Mouse (Mus musculus) embryonic stem cell, embryonic (primary cell): ENCODE measurements around the gene Draxin.

Source experiments
- CTCF ChIA-PET, 4 experiments: fragments of 300-600 bp in 2 of 4; fragments of 350-600 bp in 2 of 4; sonication (Branson Sonifier 250); formaldehyde crosslinking; loops; one replicate each; lab custom pipeline; 2022; ENCODE audit warnings: inconsistent platforms in 2 of 4; lab: Charles Lee
- POLR2A ChIA-PET, 4 experiments: fragments of 300-600 bp in 2 of 4; fragments of 350-600 bp in 2 of 4; sonication (Branson Sonifier 250); formaldehyde crosslinking; loops; one replicate each; lab custom pipeline; 2022; ENCODE audit warnings: antibody characterized with exemption in 4 of 4, inconsistent platforms in 1 of 4; lab: Charles Lee

Gene Draxin

DNA sequence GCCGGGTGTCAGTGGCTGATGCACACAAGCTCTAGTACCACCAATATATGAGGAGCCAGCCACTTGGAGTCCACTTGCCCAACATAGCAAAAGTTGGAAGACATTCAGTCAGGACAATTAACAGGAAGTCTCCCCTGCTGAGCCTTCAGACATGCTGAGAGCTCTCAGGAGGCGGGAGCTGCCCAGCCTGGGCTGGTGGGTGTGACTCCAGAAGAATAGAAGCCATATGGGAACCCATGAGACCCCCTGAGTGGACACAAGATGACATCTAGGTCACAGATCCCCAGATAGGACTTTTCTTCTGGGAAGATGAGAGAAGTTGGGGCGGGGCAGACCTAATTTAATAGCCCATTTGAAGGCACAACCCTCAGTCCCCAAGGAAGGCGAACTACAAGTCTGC, 41.3 kb downstream of the Draxin start:
- ChIA-PET POLR2A (interaction anchor here in 2 of 4 experiments (0.9 to 8.9 kb wide), 12 partner anchors 9 to 512 kb away, joined by 3 to 143 read pairs (median 6); partner anchors contain the start of genes Clcn6 (in 2 of the 2), Mthfr (in 2 of the 2), Fbxo2 (in 1 of the 2) and Fbxo44 (in 1 of the 2)), CTCF (interaction anchor here in 3 of 4 experiments (0.5 to 2.2 kb wide), 5 partner anchors 19 to 148 kb away, joined by 3 to 6 read pairs (median 4); no protein-coding TSS in a partner anchor)

DNA sequence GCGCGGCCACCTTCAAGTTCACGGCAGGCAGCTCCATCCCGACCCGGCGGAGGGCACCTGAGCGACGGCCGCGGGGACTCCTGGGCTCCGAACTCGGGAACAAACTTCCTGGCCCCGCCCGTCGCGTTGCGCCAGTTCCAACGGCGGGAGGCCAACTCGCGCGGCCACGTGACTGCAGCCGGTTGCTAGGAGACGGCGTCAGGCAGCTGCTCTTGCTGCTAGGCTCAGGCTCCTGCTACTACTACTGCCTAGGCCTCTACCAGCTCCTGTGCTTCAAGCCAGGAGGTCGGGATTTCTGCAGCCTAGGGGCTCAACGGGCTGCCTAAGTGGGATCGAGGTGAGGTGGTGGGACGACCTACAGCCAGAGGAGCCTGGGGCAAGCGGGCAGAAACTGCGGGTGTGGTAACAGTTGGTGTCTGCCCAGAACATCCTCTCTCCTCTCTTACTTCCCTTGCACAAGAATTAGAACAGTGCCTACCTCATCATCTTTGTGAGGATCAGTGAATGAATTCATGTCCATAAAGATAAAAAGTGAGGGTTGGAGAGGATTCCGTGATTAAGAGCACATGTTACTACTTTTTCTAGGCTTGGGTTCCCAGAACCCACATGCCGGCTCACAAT, 42.5 kb downstream of the Draxin start, which contains the start of gene Agtrap:
Gene Agtrap (minus strand): TSS at position 125 of the 621 bp plus-strand sequence.
- ChIA-PET POLR2A (interaction anchor here in 2 of 4 experiments (1.0 to 8.9 kb wide), 25 partner anchors 8 to 513 kb away, joined by 3 to 143 read pairs (median 5); partner anchors contain the start of genes Clcn6 (in 2 of the 2), Fbxo6 (in 2 of the 2), Mthfr (in 2 of the 2) and Disp3 (in 1 of the 2)), CTCF (interaction anchor here in 3 of 4 experiments (0.5 to 2.2 kb wide), 8 partner anchors 14 to 497 kb away, joined by 3 to 9 read pairs (median 4); no protein-coding TSS in a partner anchor)

DNA sequence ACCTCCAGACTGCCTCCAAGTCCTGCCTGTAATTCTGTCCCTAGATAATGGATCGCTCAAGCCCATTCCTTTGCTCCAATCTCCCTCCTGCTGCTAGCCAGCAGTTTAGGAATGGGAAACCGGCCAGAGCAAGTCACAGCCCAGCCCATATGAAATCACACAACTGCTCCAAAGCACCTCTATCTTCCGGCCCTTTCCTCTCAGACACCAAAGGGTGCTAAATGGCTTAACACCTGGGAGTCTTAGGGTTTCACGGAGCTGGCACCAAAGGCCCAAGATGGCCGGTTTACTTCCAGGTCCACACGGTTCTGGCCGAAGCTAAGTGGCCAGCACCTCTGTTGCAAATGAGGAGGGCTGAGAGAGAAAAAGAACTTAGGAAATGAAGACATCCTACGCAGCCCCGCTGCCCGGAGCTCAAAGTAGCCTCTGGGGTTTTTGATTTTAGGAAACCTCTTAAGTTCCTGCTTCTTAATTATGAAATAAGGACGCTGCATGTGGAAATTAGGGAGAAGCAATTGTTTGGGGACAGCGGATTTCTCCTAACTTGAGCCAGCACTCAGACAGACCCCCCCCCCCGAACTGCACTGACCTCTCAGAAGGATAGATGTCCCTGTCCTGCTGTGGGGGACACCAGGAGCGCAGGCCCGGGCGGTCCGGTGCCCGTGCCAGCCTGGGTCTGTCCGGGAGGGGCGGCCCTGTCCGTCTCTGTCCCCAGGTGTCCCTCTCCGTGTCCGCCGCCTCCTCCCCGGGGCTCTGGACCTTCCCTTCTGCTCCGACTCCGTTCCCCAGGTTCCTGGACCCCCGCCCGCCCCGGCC, 43.2 kb downstream of the Draxin start:
- CTCF ChIA-PET, result interaction anchor here in 3 of 4 experiments (0.5 to 2.2 kb wide), 9 partner anchors 12 to 498 kb away, joined by 3 to 9 read pairs (median 3); no protein-coding TSS in a partner anchor
- POLR2A ChIA-PET, result interaction anchor here (0.7 to 8.9 kb wide), 27 partner anchors 9 to 201 kb away, joined by 3 to 143 read pairs (median 5); partner anchors contain the start of genes Clcn6 (in 2 of the 4), Fbxo6 (in 2 of the 4), Mthfr (in 2 of the 4) and Disp3 (in 1 of the 4)

GRCm38 (mm10) chr4:148085907-148086305, 44.6 kb downstream of the Draxin start:
- ChIA-PET POLR2A (interaction anchor here (0.6 to 8.9 kb wide), 26 partner anchors 7 to 433 kb away, joined by 3 to 143 read pairs (median 6); partner anchors contain the start of genes Clcn6 (in 3 of the 4), Mthfr (in 3 of the 4), Fbxo2 (in 1 of the 4) and Fbxo44 (in 1 of the 4)), CTCF (interaction anchor here in 2 of 4 experiments (0.6 to 1.4 kb wide), 4 partner anchors 9 to 84 kb away, joined by 3 to 6 read pairs (median 4); no protein-coding TSS in a partner anchor)

DNA sequence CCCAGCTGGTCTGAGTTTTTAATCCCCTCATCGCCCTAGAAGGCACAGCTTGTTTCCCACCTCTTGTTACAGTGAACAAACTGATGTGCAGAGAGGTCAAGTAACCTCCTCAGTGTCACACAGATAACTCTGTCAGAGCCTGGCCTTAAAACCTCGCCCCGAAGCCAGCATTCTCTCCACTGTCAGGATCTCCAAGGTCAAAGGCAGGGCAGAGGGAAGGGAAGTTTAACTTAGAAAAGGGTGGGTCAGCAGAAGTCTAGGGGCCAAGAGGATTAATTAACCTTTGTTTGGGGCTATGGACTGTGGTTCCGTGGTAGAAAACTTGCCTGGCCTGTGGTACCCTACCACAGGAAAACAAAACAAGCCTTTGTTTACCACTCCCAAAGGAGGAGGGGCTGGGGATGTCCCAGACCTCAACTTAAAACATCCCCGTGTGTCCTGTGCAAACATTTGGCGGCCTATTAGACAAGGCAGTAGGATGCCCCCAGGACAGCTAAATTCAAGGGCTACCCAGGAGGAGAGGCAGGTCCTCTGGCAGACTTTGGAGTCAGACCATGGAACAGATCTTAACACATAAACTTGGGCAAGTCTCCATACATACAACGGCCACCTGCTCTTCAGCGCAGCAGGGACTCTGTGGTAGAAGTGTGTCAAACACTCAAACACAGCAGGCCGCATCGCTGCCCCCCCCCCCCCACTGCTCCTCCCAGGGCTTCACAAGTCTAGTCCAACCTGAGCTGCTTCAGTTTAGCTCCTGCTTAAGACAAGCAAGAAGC, 45.2 kb downstream of the Draxin start:
- POLR2A ChIA-PET, result interaction anchor here (0.6 to 8.9 kb wide), 54 partner anchors 8 to 638 kb away, joined by 3 to 143 read pairs (median 6); partner anchors contain the start of genes Clcn6 (in 3 of the 4), Mthfr (in 3 of the 4), Fbxo6 (in 2 of the 4) and Plod1 (in 2 of the 4)
- CTCF ChIA-PET, result interaction anchor here in 3 of 4 experiments (0.6 to 2.3 kb wide), 9 partner anchors 9 to 125 kb away, joined by 3 to 10 read pairs (median 5); no protein-coding TSS in a partner anchor

DNA sequence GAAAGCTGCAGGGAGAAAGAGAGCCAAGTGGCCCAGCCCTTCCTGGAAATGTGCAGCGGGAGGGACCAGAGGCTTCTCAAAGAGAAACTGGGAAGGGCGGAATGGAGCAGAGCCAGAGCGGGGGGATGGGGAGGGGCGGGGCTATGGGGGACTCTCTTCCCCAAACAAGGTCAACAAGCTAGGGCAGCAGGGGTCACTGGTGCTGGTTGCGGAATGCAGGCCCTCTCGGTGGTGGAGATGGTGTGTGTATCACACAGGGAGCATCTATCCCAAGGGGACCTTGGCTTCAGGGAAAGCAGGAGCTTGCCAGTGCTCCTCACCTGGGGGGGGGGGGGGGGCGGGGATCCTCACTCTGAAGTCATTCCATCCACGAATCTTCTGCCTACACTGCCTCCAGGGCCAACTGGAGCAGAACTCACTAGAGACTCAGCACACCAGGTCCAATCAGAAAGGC, 46.2 kb downstream of the Draxin start:
- ChIA-PET POLR2A (interaction anchor here (0.5 to 8.9 kb wide), 72 partner anchors 8 to 639 kb away, joined by 3 to 143 read pairs (median 5); partner anchors contain the start of genes Clcn6 (in 3 of the 4), Mthfr (in 3 of the 4), Fbxo6 (in 2 of the 4) and Plod1 (in 2 of the 4)), CTCF (interaction anchor here (0.6 to 2.3 kb wide), 18 partner anchors 9 to 590 kb away, joined by 3 to 10 read pairs (median 4); partner anchors contain the start of gene Disp3 (in 1 of the 4))

DNA sequence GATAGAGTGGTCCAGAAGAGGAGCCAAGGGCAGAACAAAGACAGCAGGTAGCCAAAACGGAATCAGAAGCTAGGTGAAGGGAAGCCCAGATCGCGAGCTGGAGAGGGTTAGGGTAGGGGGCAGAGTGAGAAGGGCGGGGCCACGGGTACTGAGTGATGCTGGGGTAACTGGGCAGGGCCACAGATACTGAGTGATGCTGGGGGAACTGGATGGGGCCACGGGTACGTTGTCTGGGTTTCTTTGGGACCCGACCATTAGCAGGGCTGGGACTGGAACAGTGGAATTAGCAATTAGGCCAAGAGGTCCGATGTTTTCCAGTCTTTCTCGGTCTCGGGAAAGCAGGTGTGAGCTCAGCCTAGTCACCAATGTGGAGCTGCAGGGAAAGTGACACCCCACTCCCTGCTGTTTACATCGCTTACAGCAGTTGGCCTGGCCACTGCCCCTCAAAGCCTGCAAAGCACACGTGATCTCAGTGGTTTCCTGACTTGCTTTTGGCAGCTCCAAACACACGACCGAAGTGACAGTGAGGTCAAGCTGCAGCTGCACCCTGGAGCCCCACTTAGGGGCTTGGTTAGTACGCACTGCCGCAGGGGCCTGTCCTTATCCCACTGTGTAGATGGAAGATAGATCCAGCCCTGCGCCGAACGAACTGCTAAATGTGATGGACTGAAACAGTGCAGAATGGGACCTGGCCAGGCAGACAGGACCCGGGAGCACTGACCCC, 47.2 kb downstream of the Draxin start:
- CTCF ChIA-PET, result interaction anchor here (0.6 to 2.3 kb wide), 30 partner anchors 8 to 1553 kb away, joined by 3 to 10 read pairs (median 4); partner anchors contain the start of genes Clcn6 (in 1 of the 4), Disp3 (in 1 of the 4), Fbxo2 (in 1 of the 4) and Fbxo44 (in 1 of the 4)
- POLR2A ChIA-PET, result interaction anchor here (0.6 to 8.9 kb wide), 56 partner anchors 7 to 653 kb away, joined by 3 to 143 read pairs (median 5); partner anchors contain the start of genes Clcn6 (in 3 of the 4), Mthfr (in 3 of the 4), Disp3 (in 1 of the 4) and Fbxo2 (in 1 of the 4)

- CTCF ChIA-PET, result interaction anchor here (0.6 to 2.3 kb wide), 34 partner anchors 7 to 1552 kb away, joined by 3 to 10 read pairs (median 4); partner anchors contain the start of genes Clcn6 (in 1 of the 4), Disp3 (in 1 of the 4), Fbxo2 (in 1 of the 4) and Fbxo44 (in 1 of the 4)
- POLR2A ChIA-PET, result interaction anchor here (0.6 to 8.9 kb wide), 44 partner anchors 6 to 532 kb away, joined by 3 to 143 read pairs (median 5); partner anchors contain the start of genes Clcn6 (in 3 of the 4), Mthfr (in 3 of the 4), Fbxo6 (in 2 of the 4) and Disp3 (in 1 of the 4)
Observed at GRCm38 (mm10) chr4:148082257-148083044, 48.0 kb downstream of the Draxin start.

- POLR2A ChIA-PET, result interaction anchor here in 2 of 4 experiments (1.3 to 8.9 kb wide), 4 partner anchors 12 to 42 kb away, joined by 3 to 143 read pairs (median 29); partner anchors contain the start of genes Clcn6 (in 1 of the 2) and Mthfr (in 1 of the 2)
- CTCF ChIA-PET, result interaction anchor here in 2 of 4 experiments (1.1 to 1.7 kb wide), 2 partner anchors 11 to 18 kb away, joined by 3 to 4 read pairs; no protein-coding TSS in a partner anchor
Observed at GRCm38 (mm10) chr4:148081201-148081600, 49.3 kb downstream of the Draxin start.

DNA sequence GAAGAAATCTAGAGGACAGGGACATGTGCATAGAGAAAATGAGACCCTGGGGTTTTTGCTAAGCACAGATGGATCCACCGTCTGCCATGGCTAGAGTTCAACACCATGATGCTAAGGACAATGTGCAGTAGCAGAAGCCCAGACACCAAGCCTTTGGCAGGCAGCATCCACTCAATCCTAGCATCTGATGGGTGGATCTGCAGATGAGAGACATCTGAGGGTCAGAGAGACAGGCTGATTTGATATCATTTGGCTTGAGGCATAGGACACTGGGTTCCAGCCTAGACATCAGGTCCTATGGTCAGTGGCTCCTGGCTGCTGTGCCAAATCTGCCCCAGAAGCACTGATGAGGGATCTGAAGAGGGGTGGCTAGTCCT, 49.9 kb downstream of the Draxin start:
- POLR2A ChIA-PET, result interaction anchor here in 2 of 4 experiments (1.2 to 8.9 kb wide), 5 partner anchors 8 to 42 kb away, joined by 3 to 143 read pairs (median 4); partner anchors contain the start of genes Clcn6 (in 1 of the 2) and Mthfr (in 1 of the 2)
- CTCF ChIA-PET, result interaction anchor here in 1 of 4 experiments (1.1 to 1.4 kb wide), 3 partner anchors 9 to 121 kb away, joined by 4 to 5 read pairs (median 4); no protein-coding TSS in a partner anchor

DNA sequence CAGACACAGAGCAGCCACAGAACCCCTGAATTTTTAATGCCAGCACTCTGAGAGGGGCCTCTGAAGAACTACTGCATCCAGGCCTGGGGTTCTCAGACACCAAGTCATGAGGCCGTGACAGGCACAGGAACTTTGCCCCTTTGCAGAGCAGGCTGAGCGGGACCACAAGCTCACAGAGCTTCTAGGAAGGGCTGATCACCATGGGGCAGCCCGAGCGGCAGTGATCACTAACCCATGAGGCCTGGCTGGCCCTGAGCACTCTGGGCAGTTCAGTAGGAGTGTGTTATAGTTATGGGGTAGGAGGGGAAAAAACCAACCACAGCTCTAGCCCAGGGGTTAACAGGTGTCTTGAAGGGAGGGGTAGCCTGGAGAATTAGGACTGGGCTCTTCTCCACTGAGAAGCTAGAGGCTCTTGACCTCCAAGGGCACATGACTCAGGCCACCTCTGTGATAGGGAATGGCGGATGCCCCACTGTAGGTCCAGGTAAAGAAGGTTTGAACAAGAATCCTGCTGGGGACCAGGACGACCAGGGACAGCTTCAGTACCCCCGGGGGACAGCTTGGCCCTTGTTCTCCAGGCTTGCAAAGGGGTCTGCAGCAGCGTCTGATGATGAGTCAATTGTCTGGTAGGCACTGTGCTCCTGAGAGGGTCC, 50.4 kb downstream of the Draxin start:
- POLR2A ChIA-PET, result interaction anchor here in 3 of 4 experiments (0.8 to 1.5 kb wide), 5 partner anchors 9 to 33 kb away, joined by 3 to 6 read pairs (median 3); no protein-coding TSS in a partner anchor
- CTCF ChIA-PET, result interaction anchor here in 1 of 4 experiments (0.5 to 1.4 kb wide), 6 partner anchors 9 to 508 kb away, joined by 3 to 5 read pairs (median 4); no protein-coding TSS in a partner anchor

- CTCF ChIA-PET, result interaction anchor here in 1 of 4 experiments (1.0 to 1.4 kb wide), 3 partner anchors 13 to 120 kb away, joined by 3 to 4 read pairs (median 3); no protein-coding TSS in a partner anchor
- POLR2A ChIA-PET, result interaction anchor here in 3 of 4 experiments (0.8 to 1.5 kb wide), 5 partner anchors 10 to 32 kb away, joined by 3 to 6 read pairs (median 3); no protein-coding TSS in a partner anchor
Observed at GRCm38 (mm10) chr4:148079212-148079611, 51.3 kb downstream of the Draxin start.

DNA sequence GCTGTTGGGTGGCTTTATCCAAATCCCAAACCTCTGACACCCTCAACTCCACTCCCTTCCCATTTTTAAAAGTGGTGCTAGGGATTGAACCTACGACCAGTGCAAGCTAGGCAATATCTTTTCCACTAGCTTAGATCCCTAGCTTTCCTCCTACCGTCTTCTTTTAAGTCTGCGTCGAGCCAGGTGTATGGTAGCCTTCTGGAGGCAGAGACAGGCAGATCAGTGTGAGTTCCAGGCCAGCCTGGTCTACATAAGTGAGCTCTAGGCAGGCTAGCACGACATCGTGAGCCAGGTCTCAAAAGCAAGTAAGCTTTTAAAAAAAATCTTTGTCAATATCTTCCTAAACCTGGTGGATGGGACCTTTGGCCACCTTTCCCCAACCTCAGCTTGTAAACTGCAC, 54.6 kb downstream of the Draxin start:
- CTCF ChIA-PET, result interaction anchor here (0.8 to 2.4 kb wide), 11 partner anchors 10 to 212 kb away, joined by 3 to 11 read pairs (median 4); partner anchors contain the start of gene Disp3 (in 2 of the 4)

More for the DNA sequence above, 54.6 kb downstream of the Draxin start:
- POLR2A ChIA-PET, result interaction anchor here (0.7 to 4.7 kb wide), 51 partner anchors 8 to 359 kb away, joined by 3 to 89 read pairs (median 5); partner anchors contain the start of genes Agtrap (in 2 of the 4), Clcn6 (in 2 of the 4), Mthfr (in 2 of the 4) and Fbxo2 (in 1 of the 4)
